Mouse (Mus musculus): Measurements from ENCODE around the gene Ppm1e.

DNA sequence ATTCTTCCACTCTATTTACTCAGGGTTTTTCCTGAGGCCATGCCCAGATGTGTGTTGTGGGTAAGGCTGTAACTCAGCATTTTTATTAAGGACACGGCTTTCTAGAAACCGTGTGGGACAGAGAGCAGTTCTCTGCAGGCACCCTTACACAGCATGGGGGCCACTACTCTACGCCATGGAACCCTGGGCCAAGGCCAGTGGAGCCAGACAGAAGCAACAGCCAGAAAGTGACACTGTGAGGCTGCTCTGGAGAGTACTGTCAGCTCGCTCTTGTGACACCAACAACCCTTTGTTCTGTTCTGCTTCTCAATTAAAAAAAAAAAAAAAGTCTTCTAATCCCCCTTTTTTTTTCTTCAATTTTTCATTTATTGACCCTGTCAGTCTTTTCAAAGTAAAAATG is 88.4 kb downstream of the Ppm1e start:
- TF ChIP-seq CTCF (IDR thresholded peaks at IDR 0.05; ENCODE audit: low read depth) (no peak), EP300 (optimal IDR thresholded peaks at IDR 0.05) (no peak)
